Mouse (Mus musculus): ENCODE measurements around the gene Ano5. TPM values are rescaled to one million over a fixed set of nuclear protein-coding genes. Genes with fewer than 3 reads are reported as not detected.

Ano5 gene
- 0.24 TPM for polyA plus RNA-seq (2014; fragmentation: Illumina TruSeq; extraction: RNeasy Lipid Tissue Mini Kit (QIAGEN cat#74804); ENCODE audit: insufficient read depth, low read depth, low replicate concordance)

DNA sequence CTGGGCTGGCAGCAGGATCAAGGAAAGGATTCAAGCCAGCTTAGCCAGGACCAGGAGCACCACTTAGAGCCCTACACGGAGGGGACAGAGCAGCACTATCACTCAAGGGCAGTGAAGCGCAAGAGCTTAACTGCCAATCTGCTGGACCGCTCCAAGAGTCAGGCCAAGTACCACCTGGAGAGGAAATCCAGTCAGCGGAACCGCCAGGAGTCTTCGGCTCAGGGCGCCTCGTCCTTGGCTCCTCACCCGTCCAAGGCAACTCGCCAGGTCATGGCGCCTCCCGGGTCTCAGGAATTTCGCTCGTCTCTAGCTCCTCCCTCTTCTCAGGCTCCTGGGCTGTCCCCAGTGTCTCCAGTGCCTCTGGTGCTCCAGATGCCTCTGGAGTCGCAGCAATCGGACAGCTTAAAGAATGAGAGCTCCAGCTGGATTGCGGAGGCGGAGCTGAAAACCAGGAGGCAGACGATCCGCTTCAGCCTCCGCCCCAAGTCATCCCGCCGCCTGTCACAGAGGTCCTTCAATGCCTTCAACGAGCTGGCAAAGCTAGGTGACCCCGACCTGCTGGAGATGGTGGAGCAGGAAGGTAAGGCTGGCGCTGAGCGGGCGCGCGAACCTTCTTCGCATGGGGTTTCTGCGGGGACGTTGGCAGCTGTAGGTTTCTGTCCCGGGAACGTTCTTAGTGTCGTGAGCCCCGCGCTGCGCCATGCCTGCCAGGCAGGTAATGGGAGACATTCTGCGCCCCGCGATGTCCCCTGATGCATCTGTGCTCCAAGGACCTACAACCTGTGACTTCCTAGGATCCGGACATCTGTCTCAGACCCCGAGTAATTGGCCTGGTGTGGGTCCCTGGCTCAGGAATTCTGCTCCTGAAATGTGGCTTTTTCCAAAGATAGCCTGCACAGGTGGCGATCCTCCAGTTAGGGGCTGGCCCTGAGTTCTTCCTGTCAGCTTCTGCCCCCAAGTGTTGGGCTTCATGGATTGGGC lies at the start of gene Ano5:
TSS of gene Ano5 (plus strand) at position 359 of the 981 bp plus-strand sequence.

DNA sequence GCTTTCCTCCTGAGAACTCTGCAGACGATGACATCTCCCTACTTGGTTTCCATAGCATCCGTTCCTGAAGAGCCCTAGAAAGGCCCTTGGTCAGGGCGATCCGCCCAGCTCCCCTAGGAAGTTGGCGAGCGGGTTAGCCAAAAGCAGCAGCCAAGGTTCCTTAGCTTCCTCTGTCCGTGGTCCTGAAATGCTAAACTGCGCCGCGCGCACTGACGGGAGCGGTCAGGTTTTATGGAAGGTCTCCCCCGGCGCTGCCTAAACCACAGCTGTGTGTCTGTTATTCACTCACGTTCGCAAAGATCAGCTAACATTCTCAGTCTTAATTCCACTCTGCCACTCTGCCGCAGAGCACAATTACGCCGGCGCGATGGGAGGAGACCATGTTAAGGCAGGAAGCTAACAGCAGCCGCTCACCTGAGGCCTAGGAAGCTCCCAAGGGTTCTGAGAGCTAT lies 110.9 kb downstream of the Ano5 start, which contains the start of gene Slc17a6:
TSS of gene Slc17a6 (plus strand) at position 313 of the 452 bp plus-strand sequence.

Other genes starting within 250 kb of the Ano5 start
- not detected for gene Slc17a6, start 111.0 kb downstream of the Ano5 start, polyA plus RNA-seq (2014; fragmentation: Illumina TruSeq; extraction: RNeasy Lipid Tissue Mini Kit (QIAGEN cat#74804); ENCODE audit: insufficient read depth, low read depth, low replicate concordance)

Measured in lung, adult 10 weeks (tissue).